ENCODE assay signal across 8 mouse cellular contexts in the genomic region with DNA sequence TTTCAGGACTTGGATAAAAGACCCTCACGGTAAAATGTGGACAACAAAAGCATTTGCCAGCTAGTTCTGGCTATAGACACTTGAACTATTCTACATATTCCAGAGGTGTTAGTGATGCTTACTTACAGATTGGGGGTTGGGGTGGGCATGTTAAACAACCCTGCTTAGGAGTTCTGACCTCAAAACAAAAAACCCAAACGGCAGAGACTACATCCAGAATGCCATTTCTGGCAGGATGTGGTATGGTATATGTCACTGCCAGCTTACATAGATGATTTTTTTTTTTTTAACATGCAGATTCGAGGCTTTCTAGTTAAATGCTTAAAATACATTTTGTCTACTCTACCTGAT. TPM values are rescaled to one million over a fixed set of nuclear protein-coding genes. Genes with fewer than 3 reads are reported as not detected.
DNase-seq lines count a peak whose midpoint lies in the region; ATAC-seq and TF ChIP-seq lines count a peak whose summit lies in the region.

No protein-coding gene starts in this region.

- no peaks in the 10 kb centered on the region for H3K9me3 ChIP-seq in hindbrain, embryonic 12.5 days (replicated peaks)
- H3K9me3 ChIP-seq in midbrain, embryonic 13.5 days: no peaks in the 10 kb centered on the region

- H3K4me1 ChIP-seq in bone marrow, adult 2 months (ENCODE audit: control insufficient read depth, insufficient read depth, low read length): peaks cover 2% of the 10 kb centered on the region; the same call in 1 of the 2 replicates
- H3K4me1 ChIP-seq in hindbrain, embryonic 12.5 days: peaks cover 23% of the 10 kb centered on the region
- peaks cover 35% of the 10 kb centered on the region for H3K4me1 ChIP-seq in midbrain, embryonic 13.5 days (replicated peaks)

- peak overlapping the region; percentile 97 for H3K4me3 ChIP-seq in left cerebral cortex, adult 2 months
- H3K4me3 ChIP-seq in bone marrow, adult 2 months (replicated peaks; ENCODE audit: control insufficient read depth, low read depth, low read length): peak overlapping the region; percentile 63
- peak overlapping the region; percentile 99 for H3K4me3 ChIP-seq in hindbrain, embryonic 12.5 days
- peak overlapping the region; percentile 87 for H3K4me3 ChIP-seq in midbrain, embryonic 13.5 days (replicated peaks)

- H3K27me3 ChIP-seq in hindbrain, embryonic 12.5 days: no peaks in the 10 kb centered on the region
- H3K27me3 ChIP-seq in midbrain, embryonic 13.5 days: no peaks in the 10 kb centered on the region

- no peak for DNase-seq in left cerebral cortex, adult 2 months (ENCODE audit: extremely low spot score in 1 of 2, low spot score in 2 of 2)
- DNase-seq in left cerebral cortex, adult 9 months (ENCODE audit: low spot score in 2 of 2): no peak
- no peak for DNase-seq in spleen, postnatal 4 days (ENCODE audit: low spot score in 2 of 2)
- no peak for DNase-seq in kidney, adult 18-20 months
- DNase-seq in kidney, postnatal 25 days: no peak

- no peak for ATAC-seq in hindbrain, embryonic 12.5 days (ENCODE audit: low FRiP score)
- ATAC-seq in midbrain, embryonic 13.5 days: no peak

- H3K9ac ChIP-seq in hindbrain, embryonic 12.5 days: peak overlapping the region; percentile 100
- peak overlapping the region; percentile 100 for H3K9ac ChIP-seq in midbrain, embryonic 13.5 days (replicated peaks)

- H3K27ac ChIP-seq in left cerebral cortex, adult 2 months: peak overlapping the region; percentile 100; the same call in 1 of the 2 replicates
- no peak overlapping the region for H3K27ac ChIP-seq in bone marrow, adult 2 months (ENCODE audit: control insufficient read depth, insufficient read depth, low read depth, low read length, poor library complexity)
- peak overlapping the region; percentile 100; the same call in 1 of the 2 replicates for H3K27ac ChIP-seq in hindbrain, embryonic 12.5 days
- H3K27ac ChIP-seq in midbrain, embryonic 13.5 days: peak overlapping the region; percentile 100; the same call in 1 of the 2 replicates

- intact Hi-C loops in left cerebral cortex, adult 2 months (cut with DNase I): loop anchor here (2.0 to 10.0 kb wide), 2 partner anchors 243 to 1251 kb away; a partner anchor contains a TSS

- TF ChIP-seq POLR2A in bone marrow, adult 2 months (IDR thresholded peaks at IDR 0.05; ENCODE audit: borderline replicate concordance, control insufficient read depth, low read depth, low read length): no peak

- no peak for TF ChIP-seq CTCF in left cerebral cortex, adult 2 months (IDR thresholded peaks at IDR 0.05)
- TF ChIP-seq CTCF in bone marrow, adult 2 months (IDR thresholded peaks at IDR 0.05; ENCODE audit: control insufficient read depth, insufficient read depth, low read length): no peak

- no peaks in the 10 kb centered on the region for H3K36me3 ChIP-seq in hindbrain, embryonic 12.5 days
- no peaks in the 10 kb centered on the region for H3K36me3 ChIP-seq in midbrain, embryonic 13.5 days

- H3K4me2 ChIP-seq in hindbrain, embryonic 12.5 days (replicated peaks): peak overlapping the region; percentile 75
- H3K4me2 ChIP-seq in midbrain, embryonic 13.5 days (replicated peaks): peak overlapping the region; percentile 69

- WGBS in bone marrow, adult 2 months: 0% methylated on average over 3 of the region's 3 CpGs
- WGBS in hindbrain, embryonic 12.5 days: 7% methylated on average over 3 of the region's 3 CpGs
- 11% methylated on average over 3 of the region's 3 CpGs for WGBS in midbrain, embryonic 13.5 days

RNA-seq across cellular contexts. Expression of a gene that starts 1.0 kb away (rescaled TPM):
- 10 to 100 TPM; 72.1 to 75.2 TPM for total RNA-seq in left cerebral cortex, adult 2 months (2021)
- polyA plus RNA-seq in bone marrow, adult 2 months (2011; ENCODE audit: insufficient read depth, insufficient read length, low replicate concordance, missing spikeins): 27.9 and 36.3 TPM in 2 replicates
- polyA plus RNA-seq in hindbrain, embryonic 12.5 days (2016; fragmentation: Nextera tagmentation; extraction: Ambion mirVana): 24.5 and 25.9 TPM in 2 replicates
- polyA plus RNA-seq in midbrain, embryonic 13.5 days (2015; fragmentation: Nextera tagmentation; extraction: Ambion mirVana): 21.0 and 24.3 TPM in 2 replicates
